Mouse (Mus musculus) CH12.LX (cell line): ENCODE data around the gene Sipa1. TPM values are rescaled to one million over a fixed set of nuclear protein-coding genes. Genes with fewer than 3 reads are reported as not detected.

Source experiments
- DNase-seq: peaks from one replicate; pipeline ENCODE4 v3.0.0-alpha.2; 2013; ENCODE audit errors: extremely low read depth
- H3K27ac ChIP-seq: 2 replicates; pipeline ENCODE4 v1.5.1; 2012; ENCODE audit warnings: low read depth, mild to moderate bottlenecking, control low read depth, moderate library complexity; ENCODE audit not compliant: insufficient read depth
- H3K27me3 ChIP-seq: replicated peaks from 2 replicates; pipeline ENCODE3; 2012; ENCODE audit warnings: inconsistent platforms
- H3K36me3 ChIP-seq, 2 experiments: replicated peaks in 1 of 2; 2 replicates each; pipeline versions ENCODE3 to v1.6.1; 2012; ENCODE audit warnings: inconsistent platforms in 1 of 2, low read length in 1 of 2, mild to moderate bottlenecking in 1 of 2, mixed read lengths in 1 of 2, moderate library complexity in 1 of 2; ENCODE audit not compliant: control insufficient read depth in 1 of 2, insufficient read depth in 1 of 2
- H3K4me1 ChIP-seq, 2 experiments: 2 replicates each; pipeline ENCODE4 v1.6.1; 2012; ENCODE audit warnings: inconsistent platforms in 1 of 2, moderate library complexity in 1 of 2; ENCODE audit not compliant: insufficient read depth in 2 of 2, control insufficient read depth in 1 of 2
- H3K4me2 ChIP-seq: 2 replicates; pipeline ENCODE4 v1.6.1; 2012; ENCODE audit warnings: low read depth, mild to moderate bottlenecking, control low read depth; ENCODE audit not compliant: poor library complexity, insufficient read depth, severe bottlenecking
- H3K4me3 ChIP-seq, 3 experiments: fragments of 150-350 bp in 1 of 3; sonication (generic) in 1 of 3; replicated peaks in 1 of 3; 2 replicates each; pipeline versions ENCODE3 to v1.5.1; 2011 to 2012; ENCODE audit warnings: low read depth in 2 of 3, low read length in 2 of 3, mild to moderate bottlenecking in 2 of 3, moderate library complexity in 2 of 3, control low read depth in 1 of 3, improper control_type of control experiment in 1 of 3, inconsistent platforms in 1 of 3, mixed read lengths in 1 of 3; ENCODE audit not compliant: poor library complexity in 1 of 3
- H3K79me2 ChIP-seq: replicated peaks from 2 replicates; pipeline ENCODE4 v1.6.1; 2012; ENCODE audit warnings: mild to moderate bottlenecking, moderate library complexity; ENCODE audit not compliant: control insufficient read depth, poor library complexity, insufficient read depth, severe bottlenecking; ENCODE audit errors: extremely low read depth
- H3K9ac ChIP-seq: 2 replicates; pipeline ENCODE4 v1.6.1; 2012; ENCODE audit warnings: low read depth, mild to moderate bottlenecking, control low read depth, moderate library complexity; ENCODE audit not compliant: insufficient read depth
- H3K9me3 ChIP-seq: replicated peaks from 2 replicates; pipeline ENCODE3; 2012; ENCODE audit warnings: low read length, inconsistent platforms, mixed read lengths
- CHD2 ChIP-seq: IDR thresholded peaks from 2 replicates; pipeline ENCODE4 v1.6.1; 2011; ENCODE audit warnings: low read length, improper control_type of control experiment
- ELF1 ChIP-seq: IDR thresholded peaks from 2 replicates; pipeline ENCODE4 v1.6.1; 2014; ENCODE audit warnings: low read depth, mild to moderate bottlenecking, inconsistent platforms, low read length, improper control_type of control experiment
- EP300 ChIP-seq: IDR thresholded peaks from 2 replicates; pipeline ENCODE4 v1.6.1; 2011; ENCODE audit warnings: low read length, improper control_type of control experiment
- ETS1 ChIP-seq: conservative IDR thresholded peaks from 2 replicates; pipeline ENCODE4 v1.6.1; 2012; ENCODE audit warnings: low read depth, mild to moderate bottlenecking, inconsistent platforms, low read length, improper control_type of control experiment, moderate library complexity
- GABPA ChIP-seq: IDR thresholded peaks from 2 replicates; pipeline ENCODE4 v1.6.1; 2012; ENCODE audit warnings: low read depth, low read length, improper control_type of control experiment, inconsistent platforms; ENCODE audit not compliant: insufficient replicate concordance
- HCFC1 ChIP-seq: IDR thresholded peaks from 2 replicates; pipeline ENCODE4 v1.6.1; 2012; ENCODE audit warnings: low read depth, mild to moderate bottlenecking, inconsistent platforms, low read length, improper control_type of control experiment
- IRF4 ChIP-seq: IDR thresholded peaks from 2 replicates; pipeline ENCODE4 v1.6.1; 2014; ENCODE audit warnings: low read depth, mild to moderate bottlenecking, inconsistent platforms, low read length, improper control_type of control experiment
- JUN ChIP-seq: IDR thresholded peaks from 2 replicates; pipeline ENCODE4 v1.6.1; 2011; ENCODE audit warnings: low read depth, mild to moderate bottlenecking, low read length, improper control_type of control experiment, moderate library complexity; ENCODE audit not compliant: insufficient read depth
- JUND ChIP-seq: conservative IDR thresholded peaks from 2 replicates; pipeline ENCODE4 v1.6.1; 2011; ENCODE audit warnings: low read depth, low read length, improper control_type of control experiment
- MAX ChIP-seq: IDR thresholded peaks from 2 replicates; pipeline ENCODE4 v1.6.1; 2011; ENCODE audit warnings: low read length, improper control_type of control experiment
- MEF2A ChIP-seq: IDR thresholded peaks from 2 replicates; pipeline ENCODE4 v1.6.1; 2014; ENCODE audit warnings: low read depth, mild to moderate bottlenecking, inconsistent platforms, low read length, improper control_type of control experiment, borderline replicate concordance
- MYC ChIP-seq: IDR thresholded peaks from 2 replicates; pipeline ENCODE4 v1.6.1; 2011; ENCODE audit warnings: low read depth, mild to moderate bottlenecking, improper control_type of control experiment, low read length
- NRF1 ChIP-seq: IDR thresholded peaks from 2 replicates; pipeline ENCODE4 v1.6.1; 2014; ENCODE audit warnings: low read depth, mild to moderate bottlenecking, inconsistent platforms, low read length, improper control_type of control experiment, moderate library complexity
- PAX5 ChIP-seq: IDR thresholded peaks from 2 replicates; pipeline ENCODE4 v1.6.1; 2012; ENCODE audit warnings: low read length, inconsistent platforms, mixed read lengths
- POLR2AphosphoS2 ChIP-seq: IDR thresholded peaks from 2 replicates; pipeline ENCODE4 v1.6.1; 2011; ENCODE audit warnings: low read depth, low read length, improper control_type of control experiment
- RAD21 ChIP-seq: IDR thresholded peaks from 2 replicates; pipeline ENCODE4 v1.6.1; 2011; ENCODE audit warnings: low read depth, mild to moderate bottlenecking, low read length, improper control_type of control experiment, moderate library complexity
- SIN3A ChIP-seq: IDR thresholded peaks from 2 replicates; pipeline ENCODE4 v1.6.1; 2012; ENCODE audit warnings: low read length, improper control_type of control experiment, inconsistent platforms
- TCF12 ChIP-seq: IDR thresholded peaks from 2 replicates; pipeline ENCODE4 v1.6.1; 2014; ENCODE audit warnings: low read depth, mild to moderate bottlenecking, inconsistent platforms, low read length, improper control_type of control experiment
- USF1 ChIP-seq: IDR thresholded peaks from 2 replicates; pipeline ENCODE4 v1.6.1; 2014; ENCODE audit warnings: low read depth, mild to moderate bottlenecking, inconsistent platforms, low read length, improper control_type of control experiment
- USF2 ChIP-seq: conservative IDR thresholded peaks from 2 replicates; pipeline ENCODE4 v1.6.1; 2011; ENCODE audit warnings: low read depth, low read length, improper control_type of control experiment
- ZC3H11A ChIP-seq: IDR thresholded peaks from 2 replicates; pipeline ENCODE4 v1.6.1; 2012; ENCODE audit warnings: low read depth, mild to moderate bottlenecking, inconsistent platforms, low read length, improper control_type of control experiment
- ZKSCAN1 ChIP-seq: IDR thresholded peaks from 2 replicates; pipeline ENCODE4 v1.6.1; 2012; ENCODE audit warnings: low read depth, inconsistent platforms, low read length, improper control_type of control experiment, borderline replicate concordance
- ZMIZ1 ChIP-seq: IDR thresholded peaks from 2 replicates; pipeline ENCODE4 v1.6.1; 2012; ENCODE audit warnings: low read depth, mild to moderate bottlenecking, inconsistent platforms, low read length, improper control_type of control experiment
- dilution Hi-C: fragments of 300-500 bp; cut with MboI; formaldehyde crosslinking; loops from 2 replicates; pipeline ENCODE4 v1.14.3; 2020; ENCODE audit warnings: low sequenced_read_pairs; ENCODE audit not compliant: extremely low pct_unique_long_range_greater_than_20kb, extremely low pct_ligation_motif_present
- in situ Hi-C: fragments of 300-500 bp; cut with MboI; formaldehyde crosslinking; loops from 3 replicates; pipeline ENCODE4 v1.14.3; 2019; ENCODE audit warnings: low sequenced_read_pairs, low pct_ligation_motif_present, low pct_unique_long_range_greater_than_20kb, mixed read lengths
- polyA plus RNA-seq: library from polyadenylated mRNA; unstranded; fragments of >175 nt; gene quantifications from 2 replicates; pipeline ENCODE4 v1.2.1, GENCODE M21; 2012; ENCODE audit warnings: low read depth; ENCODE audit not compliant: insufficient read length
- total RNA-seq, 2 experiments: library from RNA; depleted of rRNA; stranded (reverse); fragments of 300-350 nt in 1 of 2; fragments of >200 nt in 1 of 2; gene quantifications; 2 replicates each; pipeline ENCODE4 v1.2.3; 2012 to 2014

Gene Sipa1
- total and polyA plus RNA-seq, 3 experiments, result 17.6 to 54.6 (median 51.1) TPM

DNA sequence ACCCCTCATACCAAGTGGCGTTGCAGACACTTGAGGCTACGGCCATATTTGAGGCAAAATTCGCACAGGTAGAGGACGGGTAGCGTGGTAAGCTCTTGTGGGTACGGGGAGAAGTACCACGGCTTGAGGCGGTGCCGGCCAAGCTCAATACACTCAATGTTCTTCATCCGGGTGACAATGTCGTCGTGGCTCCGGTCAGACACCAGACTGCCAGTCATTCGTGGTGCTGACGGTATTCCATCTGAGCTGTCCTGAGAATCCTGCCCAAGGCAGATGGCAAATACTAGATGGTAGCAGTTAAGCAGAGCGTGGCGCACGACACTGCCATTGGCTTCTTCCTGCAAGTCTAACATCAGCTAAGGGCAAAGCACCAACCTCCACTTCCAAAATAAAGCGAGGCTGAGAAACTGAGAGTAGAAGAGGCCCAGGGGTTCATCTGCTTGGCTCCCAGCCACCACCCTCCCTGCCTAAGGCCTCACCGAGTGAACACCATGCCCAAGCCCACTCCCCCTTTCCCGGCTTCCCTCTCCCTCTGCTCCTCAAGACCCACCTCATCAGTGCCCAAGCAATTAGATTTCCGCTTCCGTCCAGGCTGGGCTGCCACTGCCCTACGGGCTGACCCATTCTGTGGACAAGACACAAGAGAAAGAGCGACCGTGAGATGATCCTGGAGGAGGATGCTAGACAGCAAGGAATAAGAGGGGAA is 55.6 kb downstream of the Sipa1 start:
- TF ChIP-seq JUND (no peak), MAX (no peak), SIN3A (no peak), PAX5 (no peak), JUN (no peak), ZMIZ1 (no peak), MYC (no peak), ZKSCAN1 (no peak), POLR2AphosphoS2 (no peak), GABPA (no peak), EP300 (no peak), USF1 (no peak), TCF12 (no peak)
- TF ChIP-seq, all 38 proteins: peak for 0
- H3K4me1 ChIP-seq, result peaks cover 14 to 36% of the 10 kb centered on the region in 2 experiments
- H3K4me2 ChIP-seq, result no peak overlapping the region
- no peak for DNase-seq
- H3K27me3 ChIP-seq, result no peaks in the 10 kb centered on the region
- no peak overlapping the region for H3K9ac ChIP-seq
- peaks cover 4% of the 10 kb centered on the region; the same call in 1 of the 2 replicates for H3K79me2 ChIP-seq
- H3K9me3 ChIP-seq, result no peaks in the 10 kb centered on the region
- dilution Hi-C loops, result no loop called here
- no peak overlapping the region for H3K27ac ChIP-seq
- in situ Hi-C loops, result no loop called here
- peaks cover 55 to 62% of the 10 kb centered on the region in 2 experiments for H3K36me3 ChIP-seq
- H3K4me3 ChIP-seq, result no peak overlapping the region

DNA sequence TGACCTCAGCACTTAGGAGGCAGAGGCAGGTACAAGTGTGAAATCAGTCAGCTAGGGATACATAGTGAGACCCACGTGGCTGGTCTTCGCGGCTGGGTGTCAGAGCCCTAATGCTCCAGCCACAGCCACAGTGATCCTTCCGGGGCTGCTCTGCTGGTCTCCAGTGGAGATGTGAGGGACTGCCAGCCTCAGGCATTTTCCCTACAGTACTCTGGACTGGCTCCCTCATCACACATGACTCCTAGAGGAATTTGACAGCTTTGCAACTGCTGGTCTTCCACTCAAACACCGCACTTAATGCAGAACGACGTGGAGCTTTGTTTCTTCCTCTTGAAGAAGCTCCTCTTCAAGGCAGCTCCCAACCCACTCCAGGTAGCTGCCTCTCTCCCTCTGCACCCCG is 57.3 kb downstream of the Sipa1 start:
- Histone ChIP-seq H3K4me1 (peaks cover 14 to 45% of the 10 kb centered on the region in 2 experiments), H3K9ac (no peak overlapping the region), H3K4me2 (no peak overlapping the region), H3K9me3 (no peaks in the 10 kb centered on the region), H3K27ac (no peak overlapping the region), H3K79me2 (peaks cover 14% of the 10 kb centered on the region), H3K36me3 (peaks cover 55 to 62% of the 10 kb centered on the region in 2 experiments), H3K27me3 (no peaks in the 10 kb centered on the region), H3K4me3 (no peak overlapping the region)
- DNase-seq, result no peak
- no peak for TF ChIP-seq IRF4
- no peak for TF ChIP-seq USF2
- no peak for TF ChIP-seq RAD21
- TF ChIP-seq MEF2A, result no peak
- no peak for TF ChIP-seq ELF1
- TF ChIP-seq ZKSCAN1, result no peak
- no peak for TF ChIP-seq CHD2
- TF ChIP-seq NRF1, result no peak
- no peak for TF ChIP-seq SIN3A
- TF ChIP-seq ZC3H11A, result no peak
- TF ChIP-seq ETS1, result no peak
- no peak for TF ChIP-seq HCFC1
- in situ Hi-C loops, result no loop called here
- dilution Hi-C loops, result no loop called here
